Mouse (Mus musculus): ENCODE results near the gene Cyp4f15.

GRCm38 (mm10) chr17:32685048-32685750, at the start of gene Cyp4f15:
- TF ChIP-seq CTCF (conservative IDR thresholded peaks at IDR 0.05; ENCODE audit: low read length) (no peak), NANOG (IDR thresholded peaks at IDR 0.05; ENCODE audit: borderline replicate concordance, low read length) (no peak)
